Mouse (Mus musculus) urinary bladder, adult 18-20 months (tissue): ENCODE results near the gene Ehbp1.

Source experiments
- DNase-seq, 2 experiments: peaks; one replicate each; pipeline ENCODE4 v3.0.0; 2022; ENCODE audit warnings: low spot score in 2 of 2, mixed read lengths in 2 of 2

The Ehbp1 gene

DNA sequence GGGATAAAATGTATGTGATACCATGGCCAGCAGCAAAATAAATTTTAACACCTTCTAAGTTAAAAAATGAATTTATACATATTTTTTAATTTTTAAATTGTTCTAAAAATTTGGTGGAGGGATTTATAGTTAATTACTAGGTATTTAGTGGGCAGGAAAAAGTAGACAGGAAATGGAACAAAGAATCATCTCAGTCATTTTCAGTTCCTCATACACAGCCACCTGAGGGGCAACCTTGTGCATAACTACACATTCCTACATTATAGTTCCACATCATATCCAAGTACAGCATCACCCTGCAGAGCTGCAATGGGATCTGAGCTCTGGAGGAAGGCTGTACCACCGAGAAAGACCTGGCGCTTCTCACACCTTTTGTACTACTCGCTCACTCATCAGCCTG is 373.2 kb downstream of the Ehbp1 start:
- DNase-seq = no peak
